Mouse (Mus musculus): ENCODE data around the gene Adm2. TPM values are rescaled to one million over a fixed set of nuclear protein-coding genes. Genes with fewer than 3 reads are reported as not detected.

The Adm2 gene
- polyA plus RNA-seq, 1 experiment from 2014 or later, result 1.9 TPM

- H3K9me3 ChIP-seq (replicated peaks; ENCODE audit: control insufficient read depth, low read length), result no peaks in the 10 kb centered on the region
- H3K4me3 ChIP-seq (ENCODE audit: low read depth, low read length), result no peak overlapping the region
- no peak overlapping the region for H3K9ac ChIP-seq (ENCODE audit: low read depth, low read length)
- H3K27ac ChIP-seq (ENCODE audit: low read length), result no peak overlapping the region
- WGBS (ENCODE audit: insufficient replicate concordance), result 88% methylated on average over 8 of the region's 8 CpGs
- H3K4me2 ChIP-seq (ENCODE audit: low read depth, low read length), result no peak overlapping the region
- peaks cover 39% of the 10 kb centered on the region for H3K36me3 ChIP-seq (ENCODE audit: control insufficient read depth, insufficient read depth)
- peaks cover 6% of the 10 kb centered on the region for H3K4me1 ChIP-seq (ENCODE audit: control insufficient read depth, low read depth, low read length)
- ATAC-seq (ENCODE audit: low read depth), result no peak
- H3K27me3 ChIP-seq (ENCODE audit: control insufficient read depth, insufficient read depth, low read depth, low read length), result no peaks in the 10 kb centered on the region
These were observed 21.9 kb upstream of the Adm2 start for GRCm38 (mm10) chr15:89300600-89300999.

GRCm38 (mm10) chr15:89305966-89306365 is 16.6 kb upstream of the Adm2 start:
- Histone ChIP-seq H3K27me3 (ENCODE audit: control insufficient read depth, insufficient read depth, low read depth, low read length) (no peaks in the 10 kb centered on the region), H3K36me3 (ENCODE audit: control insufficient read depth, insufficient read depth) (peaks cover 31% of the 10 kb centered on the region), H3K4me1 (ENCODE audit: control insufficient read depth, low read depth, low read length) (peaks cover 12% of the 10 kb centered on the region), H3K9ac (ENCODE audit: low read depth, low read length) (no peak overlapping the region), H3K4me2 (ENCODE audit: low read depth, low read length) (no peak overlapping the region), H3K9me3 (replicated peaks; ENCODE audit: control insufficient read depth, low read length) (no peaks in the 10 kb centered on the region), H3K27ac (ENCODE audit: low read length) (no peak overlapping the region), H3K4me3 (ENCODE audit: low read depth, low read length) (no peak overlapping the region)
- WGBS (ENCODE audit: insufficient replicate concordance), result 60% methylated on average over 1 of the region's 1 CpGs
- ATAC-seq (ENCODE audit: low read depth), result no peak

- Histone ChIP-seq H3K4me2 (ENCODE audit: low read depth, low read length) (no peak overlapping the region), H3K36me3 (ENCODE audit: control insufficient read depth, insufficient read depth) (peaks cover 21% of the 10 kb centered on the region)
- 70% methylated on average over 13 of the region's 13 CpGs for whole genome bisulfite sequencing (ENCODE audit: insufficient replicate concordance)
These were observed 15.1 kb upstream of the Adm2 start for GRCm38 (mm10) chr15:89307461-89307860.

GRCm38 (mm10) chr15:89308406-89309139 is 13.9 kb upstream of the Adm2 start:
- Histone ChIP-seq H3K27me3 (ENCODE audit: control insufficient read depth, insufficient read depth, low read depth, low read length) (no peaks in the 10 kb centered on the region), H3K4me2 (ENCODE audit: low read depth, low read length) (no peak overlapping the region), H3K9me3 (replicated peaks; ENCODE audit: control insufficient read depth, low read length) (no peaks in the 10 kb centered on the region), H3K36me3 (ENCODE audit: control insufficient read depth, insufficient read depth) (peaks cover 11% of the 10 kb centered on the region), H3K4me1 (ENCODE audit: control insufficient read depth, low read depth, low read length) (peaks cover 27% of the 10 kb centered on the region), H3K4me3 (ENCODE audit: low read depth, low read length) (no peak overlapping the region), H3K27ac (ENCODE audit: low read length) (no peak overlapping the region), H3K9ac (ENCODE audit: low read depth, low read length) (no peak overlapping the region)
- ATAC-seq (ENCODE audit: low read depth), result no peak
- WGBS (ENCODE audit: insufficient replicate concordance), result 75% methylated on average over 7 of the region's 7 CpGs

More at GRCm38 (mm10) chr15:89307461-89307860, 15.1 kb upstream of the Adm2 start:
- Histone ChIP-seq H3K4me3 (ENCODE audit: low read depth, low read length) (no peak overlapping the region), H3K27ac (ENCODE audit: low read length) (no peak overlapping the region), H3K9me3 (replicated peaks; ENCODE audit: control insufficient read depth, low read length) (no peaks in the 10 kb centered on the region), H3K4me1 (ENCODE audit: control insufficient read depth, low read depth, low read length) (peaks cover 16% of the 10 kb centered on the region), H3K27me3 (ENCODE audit: control insufficient read depth, insufficient read depth, low read depth, low read length) (no peaks in the 10 kb centered on the region), H3K9ac (ENCODE audit: low read depth, low read length) (no peak overlapping the region)
- no peak for ATAC-seq (ENCODE audit: low read depth)

- H3K4me2 ChIP-seq (ENCODE audit: low read depth, low read length), result no peak overlapping the region
- no peak for ATAC-seq (ENCODE audit: low read depth)
- H3K27ac ChIP-seq (ENCODE audit: low read length), result no peak overlapping the region
- peaks cover 36% of the 10 kb centered on the region for H3K4me1 ChIP-seq (ENCODE audit: control insufficient read depth, low read depth, low read length)
- no peak overlapping the region for H3K4me3 ChIP-seq (ENCODE audit: low read depth, low read length)
- no peak overlapping the region for H3K9ac ChIP-seq (ENCODE audit: low read depth, low read length)
- 11% methylated on average over 6 of the region's 6 CpGs for WGBS (ENCODE audit: insufficient replicate concordance)
- H3K36me3 ChIP-seq (ENCODE audit: control insufficient read depth, insufficient read depth), result peaks cover 8% of the 10 kb centered on the region
- no peaks in the 10 kb centered on the region for H3K9me3 ChIP-seq (replicated peaks; ENCODE audit: control insufficient read depth, low read length)
- H3K27me3 ChIP-seq (ENCODE audit: control insufficient read depth, insufficient read depth, low read depth, low read length), result no peaks in the 10 kb centered on the region
These were observed 12.5 kb upstream of the Adm2 start for GRCm38 (mm10) chr15:89309962-89310498.

- Histone ChIP-seq H3K4me2 (ENCODE audit: low read depth, low read length) (peak overlapping the region; percentile 82), H3K36me3 (ENCODE audit: control insufficient read depth, insufficient read depth) (no peaks in the 10 kb centered on the region), H3K27ac (ENCODE audit: low read length) (no peak overlapping the region), H3K27me3 (ENCODE audit: control insufficient read depth, insufficient read depth, low read depth, low read length) (no peaks in the 10 kb centered on the region), H3K4me3 (ENCODE audit: low read depth, low read length) (no peak overlapping the region), H3K4me1 (ENCODE audit: control insufficient read depth, low read depth, low read length) (peaks cover 42% of the 10 kb centered on the region), H3K9ac (ENCODE audit: low read depth, low read length) (no peak overlapping the region), H3K9me3 (replicated peaks; ENCODE audit: control insufficient read depth, low read length) (no peaks in the 10 kb centered on the region)
- WGBS (ENCODE audit: insufficient replicate concordance), result 67% methylated on average over 4 of the region's 4 CpGs
- no peak for ATAC-seq (ENCODE audit: low read depth)
These were observed 9.2 kb upstream of the Adm2 start for GRCm38 (mm10) chr15:89313359-89313758.

- H3K27ac ChIP-seq (ENCODE audit: low read length), result no peak overlapping the region
- 29% methylated on average over 3 of the region's 3 CpGs for WGBS (ENCODE audit: insufficient replicate concordance)
- no peak for ATAC-seq (ENCODE audit: low read depth)
These were observed 8.4 kb upstream of the Adm2 start for GRCm38 (mm10) chr15:89314107-89314506.

GRCm38 (mm10) chr15:89314511-89315189 is 7.9 kb upstream of the Adm2 start:
- H3K4me3 ChIP-seq (ENCODE audit: low read depth, low read length), result peak overlapping the region; percentile 97
- peaks cover 42% of the 10 kb centered on the region for H3K4me1 ChIP-seq (ENCODE audit: control insufficient read depth, low read depth, low read length)
- H3K9ac ChIP-seq (ENCODE audit: low read depth, low read length), result peak overlapping the region; percentile 96
- H3K27me3 ChIP-seq (ENCODE audit: control insufficient read depth, insufficient read depth, low read depth, low read length), result no peaks in the 10 kb centered on the region
- WGBS (ENCODE audit: insufficient replicate concordance), result under 1% methylated on average over 58 of the region's 58 CpGs
- no peaks in the 10 kb centered on the region for H3K9me3 ChIP-seq (replicated peaks; ENCODE audit: control insufficient read depth, low read length)
- peak; percentile 17 for ATAC-seq (ENCODE audit: low read depth)
- H3K4me2 ChIP-seq (ENCODE audit: low read depth, low read length), result peak overlapping the region; percentile 82
- no peaks in the 10 kb centered on the region for H3K36me3 ChIP-seq (ENCODE audit: control insufficient read depth, insufficient read depth)
- peak overlapping the region; percentile 41 for H3K27ac ChIP-seq (ENCODE audit: low read length)

More at GRCm38 (mm10) chr15:89314107-89314506, 8.4 kb upstream of the Adm2 start:
- Histone ChIP-seq H3K27me3 (ENCODE audit: control insufficient read depth, insufficient read depth, low read depth, low read length) (no peaks in the 10 kb centered on the region), H3K4me3 (ENCODE audit: low read depth, low read length) (peak overlapping the region; percentile 97), H3K4me2 (ENCODE audit: low read depth, low read length) (peak overlapping the region; percentile 82), H3K4me1 (ENCODE audit: control insufficient read depth, low read depth, low read length) (peaks cover 42% of the 10 kb centered on the region), H3K36me3 (ENCODE audit: control insufficient read depth, insufficient read depth) (no peaks in the 10 kb centered on the region), H3K9ac (ENCODE audit: low read depth, low read length) (peak overlapping the region; percentile 96), H3K9me3 (replicated peaks; ENCODE audit: control insufficient read depth, low read length) (no peaks in the 10 kb centered on the region)

Measured in liver, embryonic 16.5 days (tissue).